Mouse (Mus musculus): ENCODE measurements around the gene Eif4e. TPM values are rescaled to one million over a fixed set of nuclear protein-coding genes. Genes with fewer than 3 reads are reported as not detected.

Eif4e gene
- polyA plus RNA-seq, 1 experiment, result 128 TPM

GRCm38 (mm10) chr3:138591002-138591401 lies 65.0 kb downstream of the Eif4e start:
- no peak overlapping the region for H3K4me3 ChIP-seq (ENCODE audit: insufficient read depth, low read depth, low read length)
- H3K27ac ChIP-seq (replicated peaks; ENCODE audit: low read depth, low read length), result no peak overlapping the region
- no peaks in the 10 kb centered on the region for H3K4me1 ChIP-seq (ENCODE audit: control insufficient read depth, insufficient read depth, insufficient read length, low read length)

DNA sequence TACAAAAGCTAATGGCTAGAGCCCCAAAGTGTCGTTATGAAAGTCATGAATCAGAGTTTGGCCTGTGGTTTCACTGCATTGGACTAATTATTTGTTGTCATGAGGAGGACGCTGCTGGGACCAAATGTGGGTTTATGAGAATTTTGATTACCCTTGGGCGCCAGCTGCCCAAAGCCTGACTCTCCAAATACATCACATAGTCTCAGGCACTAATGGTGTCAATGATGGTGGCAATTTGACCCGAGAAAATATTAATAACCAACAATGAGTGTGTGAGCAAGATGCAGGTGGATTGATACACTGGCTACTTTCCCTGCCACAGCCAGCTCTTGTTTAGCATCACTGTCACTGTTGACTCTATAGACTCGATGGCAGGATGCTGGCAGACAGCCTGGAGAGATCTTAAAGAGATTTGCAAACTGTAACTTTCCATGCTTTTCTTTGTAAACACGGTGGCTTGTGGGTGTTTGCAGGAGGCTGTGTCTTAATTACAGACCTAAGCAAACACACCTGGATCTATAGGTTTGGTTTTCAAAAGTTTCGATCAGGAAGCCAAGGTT lies 65.9 kb downstream of the Eif4e start:
- no peak overlapping the region for H3K4me3 ChIP-seq (ENCODE audit: insufficient read depth, low read depth, low read length)
- no peak overlapping the region for H3K27ac ChIP-seq (replicated peaks; ENCODE audit: low read depth, low read length)
- H3K4me1 ChIP-seq (ENCODE audit: control insufficient read depth, insufficient read depth, insufficient read length, low read length), result no peaks in the 10 kb centered on the region

GRCm38 (mm10) chr3:138593131-138593530 lies 67.2 kb downstream of the Eif4e start:
- H3K27ac ChIP-seq (replicated peaks; ENCODE audit: low read depth, low read length), result no peak overlapping the region
- no peaks in the 10 kb centered on the region for H3K4me1 ChIP-seq (ENCODE audit: control insufficient read depth, insufficient read depth, insufficient read length, low read length)
- no peak overlapping the region for H3K4me3 ChIP-seq (ENCODE audit: insufficient read depth, low read depth, low read length)

DNA sequence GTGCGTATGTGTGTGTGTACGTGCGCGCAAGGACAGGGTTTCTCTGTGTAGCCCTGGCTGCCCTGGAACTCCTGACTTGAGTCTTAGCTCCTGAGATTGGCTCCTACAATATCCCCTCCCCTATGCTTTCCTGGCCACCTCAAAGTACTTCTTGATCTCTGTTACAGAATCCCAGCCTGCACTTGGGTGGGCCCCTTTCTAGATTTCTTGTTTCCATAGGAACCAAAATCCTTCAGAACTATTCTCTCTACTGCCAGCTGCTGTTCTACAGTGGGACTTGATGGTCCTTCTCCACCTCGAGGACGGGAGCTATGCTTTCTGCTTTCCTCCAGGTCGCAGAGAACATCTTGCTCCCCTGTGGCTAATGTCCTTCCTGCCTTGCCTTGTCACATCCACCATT lies 67.9 kb downstream of the Eif4e start:
- no peaks in the 10 kb centered on the region for H3K4me1 ChIP-seq (ENCODE audit: control insufficient read depth, insufficient read depth, insufficient read length, low read length)
- no peak overlapping the region for H3K4me3 ChIP-seq (ENCODE audit: insufficient read depth, low read depth, low read length)
- H3K27ac ChIP-seq (replicated peaks; ENCODE audit: low read depth, low read length), result no peak overlapping the region

GRCm38 (mm10) chr3:138601076-138601475 lies 75.1 kb downstream of the Eif4e start:
- Histone ChIP-seq H3K4me3 (ENCODE audit: insufficient read depth, low read depth, low read length) (no peak overlapping the region), H3K4me1 (ENCODE audit: control insufficient read depth, insufficient read depth, insufficient read length, low read length) (no peaks in the 10 kb centered on the region), H3K27ac (replicated peaks; ENCODE audit: low read depth, low read length) (no peak overlapping the region)

GRCm38 (mm10) chr3:138605132-138605531 lies 79.2 kb downstream of the Eif4e start:
- Histone ChIP-seq H3K27ac (replicated peaks; ENCODE audit: low read depth, low read length) (no peak overlapping the region), H3K4me3 (ENCODE audit: insufficient read depth, low read depth, low read length) (no peak overlapping the region), H3K4me1 (ENCODE audit: control insufficient read depth, insufficient read depth, insufficient read length, low read length) (no peaks in the 10 kb centered on the region)

DNA sequence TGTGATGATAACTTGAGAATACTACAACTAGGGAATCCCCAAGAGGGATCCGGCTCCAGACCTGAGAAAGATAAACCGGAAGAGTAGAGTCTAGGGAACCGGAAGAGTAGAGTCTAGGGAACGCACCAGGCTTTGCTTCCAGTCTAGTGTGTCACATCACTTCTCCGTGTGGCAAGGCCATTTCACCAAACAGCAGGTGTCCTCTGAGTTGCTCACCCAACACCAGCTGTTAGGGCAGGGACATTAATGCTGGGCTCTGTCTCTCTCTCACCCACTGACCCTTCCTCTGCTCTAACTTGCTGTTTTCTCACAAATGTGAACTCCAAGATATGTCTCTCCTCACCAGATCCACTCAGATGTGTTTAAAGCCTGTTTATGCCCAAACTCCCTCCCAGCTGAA lies 82.7 kb downstream of the Eif4e start:
- no peak overlapping the region for H3K4me3 ChIP-seq (ENCODE audit: insufficient read depth, low read depth, low read length)
- no peak overlapping the region for H3K27ac ChIP-seq (replicated peaks; ENCODE audit: low read depth, low read length)
- H3K4me1 ChIP-seq (ENCODE audit: control insufficient read depth, insufficient read depth, insufficient read length, low read length), result no peaks in the 10 kb centered on the region

Other genes starting within 250 kb of the Eif4e start
- not detected in 2 replicates for gene Adh6a, start 212.9 kb upstream of the Eif4e start, polyA plus RNA-seq (2012; ENCODE audit: insufficient read depth, insufficient read length, missing spikeins)
- 1.1 and 2.4 TPM in 2 replicates for gene Adh6b, start 184.4 kb upstream of the Eif4e start, polyA plus RNA-seq (2012; ENCODE audit: insufficient read depth, insufficient read length, missing spikeins)
- 2.5 TPM in 2 replicates for gene Adh4, start 110.7 kb upstream of the Eif4e start, polyA plus RNA-seq (2012; ENCODE audit: insufficient read depth, insufficient read length, missing spikeins)
- 120 and 135 TPM in 2 replicates for gene Adh5, start 83.1 kb upstream of the Eif4e start, polyA plus RNA-seq (2012; ENCODE audit: insufficient read depth, insufficient read length, missing spikeins)
- gene Metap1, start 36.7 kb upstream of the Eif4e start, polyA plus RNA-seq (2012; ENCODE audit: insufficient read depth, insufficient read length, missing spikeins), result 21.0 and 21.7 TPM in 2 replicates
- 6.7 and 9.6 TPM in 2 replicates for gene Tspan5, start 216.0 kb downstream of the Eif4e start, polyA plus RNA-seq (2012; ENCODE audit: insufficient read depth, insufficient read length, missing spikeins)